Mouse (Mus musculus) myocyte (in vitro differentiated cells): Measurements from ENCODE around the gene Pfkp.

Experiments
- CEBPB ChIP-seq: IDR thresholded peaks from 2 replicates; pipeline ENCODE4 v1.6.1; 2011; ENCODE audit warnings: mild to moderate bottlenecking, moderate library complexity; ENCODE audit not compliant: poor library complexity, insufficient read depth, severe bottlenecking
- E2F4 ChIP-seq: IDR thresholded peaks from one replicate; pipeline ENCODE4 v1.6.1; 2011; ENCODE audit warnings: mild to moderate bottlenecking, control low read depth, moderate library complexity; ENCODE audit not compliant: insufficient read depth
- MAX ChIP-seq: IDR thresholded peaks from one replicate; pipeline ENCODE4 v1.6.1; 2011; ENCODE audit warnings: low read depth, mild to moderate bottlenecking, control low read depth
- MYOD1 ChIP-seq, 3 experiments: IDR thresholded peaks; one replicate each; pipeline ENCODE4 v1.6.1; 2011; ENCODE audit warnings: control low read depth in 2 of 3, low read depth in 2 of 3, mild to moderate bottlenecking in 2 of 3, moderate library complexity in 1 of 3; ENCODE audit not compliant: insufficient read length in 2 of 3, control insufficient read depth in 1 of 3
- MYOG ChIP-seq, 3 experiments: IDR thresholded peaks; one replicate each; pipeline ENCODE4 v1.6.1; 2011; ENCODE audit warnings: control low read depth in 2 of 3, low read depth in 2 of 3, mild to moderate bottlenecking in 2 of 3; ENCODE audit not compliant: insufficient read length in 2 of 3, control insufficient read depth in 1 of 3, insufficient read depth in 1 of 3
- POLR2A ChIP-seq: IDR thresholded peaks from one replicate; pipeline ENCODE4 v1.6.1; 2011; ENCODE audit warnings: low read depth, mild to moderate bottlenecking, control low read depth, moderate library complexity; ENCODE audit not compliant: insufficient read length
- POLR2AphosphoS2 ChIP-seq: IDR thresholded peaks from one replicate; pipeline ENCODE4 v1.6.1; 2011; ENCODE audit warnings: low read depth, control low read depth; ENCODE audit not compliant: insufficient read length
- SRF ChIP-seq: IDR thresholded peaks from one replicate; pipeline ENCODE4 v1.6.1; 2011; ENCODE audit warnings: low read depth; ENCODE audit not compliant: control insufficient read depth, insufficient read length
- TCF12 ChIP-seq: IDR thresholded peaks from one replicate; pipeline ENCODE4 v1.6.1; 2011; ENCODE audit warnings: mild to moderate bottlenecking, control low read depth; ENCODE audit not compliant: poor library complexity, insufficient read depth, severe bottlenecking
- TCF3 ChIP-seq: IDR thresholded peaks from one replicate; pipeline ENCODE4 v1.6.1; 2011; ENCODE audit warnings: low read depth, control low read depth; ENCODE audit not compliant: insufficient read length
- USF1 ChIP-seq: IDR thresholded peaks from one replicate; pipeline ENCODE4 v1.6.1; 2011; ENCODE audit warnings: low read depth, mild to moderate bottlenecking, control low read depth, moderate library complexity

DNA sequence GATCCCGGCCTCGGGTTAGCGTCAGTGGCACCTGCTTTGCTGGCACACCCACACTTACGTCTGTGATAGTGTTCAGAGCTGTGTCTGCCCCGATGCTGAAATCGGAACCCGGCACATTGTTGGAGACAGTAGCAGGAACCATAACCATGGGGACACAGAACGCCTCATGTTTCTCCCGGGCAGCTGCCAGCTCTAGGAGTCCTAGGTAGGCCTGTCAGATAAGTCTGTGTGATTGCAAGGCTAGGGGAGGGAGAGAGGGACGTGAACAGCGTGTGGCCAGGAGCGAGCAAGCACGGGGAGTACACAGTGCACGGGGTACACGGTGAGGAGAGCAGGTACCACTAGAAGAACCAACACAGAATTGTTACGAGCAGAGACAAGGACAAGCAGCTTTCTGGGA lies 50.8 kb downstream of the Pfkp start:
- TF ChIP-seq E2F4 (no peak), MYOG (IDR thresholded peaks at IDR 0.05; ENCODE audit: control insufficient read depth in 1 of 3, insufficient read depth in 1 of 3, insufficient read length in 2 of 3, low read depth in 2 of 3) (no peak), POLR2AphosphoS2 (no peak), POLR2A (no peak), USF1 (no peak), MAX (no peak), TCF3 (no peak), TCF12 (no peak), CEBPB (no peak), MYOD1 (IDR thresholded peaks at IDR 0.05; ENCODE audit: control insufficient read depth in 1 of 3, insufficient read length in 2 of 3, low read depth in 2 of 3) (peak in 1 of 3 experiments; percentile 30), SRF (no peak)
